Mouse (Mus musculus): ENCODE data around the gene Ndufs3.
A peak's percentile ranks its signal among the peaks of the same experiment; 100 is the strongest.
"Not testable (repeated sequence)": the region's sequence is repeated elsewhere in the genome, so short reads cannot be mapped to it uniquely, and the experiment has no call there.

Gene Ndufs3

DNA sequence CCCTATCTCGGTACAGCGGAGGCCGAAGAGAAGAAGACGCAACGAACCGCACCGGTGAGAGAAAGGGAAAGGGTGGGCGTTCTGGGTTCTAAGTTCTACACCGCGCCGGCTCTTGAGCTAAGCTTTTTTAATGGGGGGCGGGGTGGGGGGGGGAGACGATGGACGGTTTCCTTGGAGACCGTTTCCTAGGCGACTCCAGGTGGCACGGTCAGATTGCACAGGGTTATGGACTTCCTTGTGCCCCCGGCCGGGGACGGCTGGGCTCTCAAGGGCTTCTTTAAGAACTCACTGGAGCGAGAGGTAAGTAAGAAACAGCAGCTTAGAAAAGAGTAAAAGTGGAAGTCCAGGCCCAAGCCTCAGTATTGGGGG lies 213 bp upstream of the Ndufs3 start:
- peak in 1 of 2 experiments; percentile 67 for DNase-seq

DNA sequence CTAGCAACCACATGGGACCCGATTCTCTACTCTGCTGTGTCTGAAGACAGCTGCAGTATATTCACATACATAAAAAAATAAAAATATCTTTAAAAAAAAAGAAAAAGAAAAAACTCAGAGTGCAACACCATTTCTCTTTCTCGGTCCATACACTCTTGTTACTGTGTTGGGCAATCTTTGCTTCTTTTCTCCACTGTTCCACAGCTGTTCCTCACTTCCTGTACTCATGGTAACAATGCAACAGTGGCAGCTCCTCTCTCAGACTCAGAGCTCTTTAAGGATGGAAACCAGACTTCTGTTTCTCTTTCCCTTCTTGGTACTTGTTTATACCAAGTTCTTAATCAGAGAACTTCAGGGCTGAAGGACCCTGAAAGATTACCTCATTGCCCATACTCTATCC lies 1.2 kb downstream of the Ndufs3 start:
- DNase-seq, result no peak

GRCm38 (mm10) chr2:90894299-90894677 lies 10.3 kb downstream of the Ndufs3 start:
- not testable (repeated sequence) for DNase-seq

- DNase-seq, result no peak
These were observed 10.8 kb downstream of the Ndufs3 start for GRCm38 (mm10) chr2:90893673-90894298.

DNA sequence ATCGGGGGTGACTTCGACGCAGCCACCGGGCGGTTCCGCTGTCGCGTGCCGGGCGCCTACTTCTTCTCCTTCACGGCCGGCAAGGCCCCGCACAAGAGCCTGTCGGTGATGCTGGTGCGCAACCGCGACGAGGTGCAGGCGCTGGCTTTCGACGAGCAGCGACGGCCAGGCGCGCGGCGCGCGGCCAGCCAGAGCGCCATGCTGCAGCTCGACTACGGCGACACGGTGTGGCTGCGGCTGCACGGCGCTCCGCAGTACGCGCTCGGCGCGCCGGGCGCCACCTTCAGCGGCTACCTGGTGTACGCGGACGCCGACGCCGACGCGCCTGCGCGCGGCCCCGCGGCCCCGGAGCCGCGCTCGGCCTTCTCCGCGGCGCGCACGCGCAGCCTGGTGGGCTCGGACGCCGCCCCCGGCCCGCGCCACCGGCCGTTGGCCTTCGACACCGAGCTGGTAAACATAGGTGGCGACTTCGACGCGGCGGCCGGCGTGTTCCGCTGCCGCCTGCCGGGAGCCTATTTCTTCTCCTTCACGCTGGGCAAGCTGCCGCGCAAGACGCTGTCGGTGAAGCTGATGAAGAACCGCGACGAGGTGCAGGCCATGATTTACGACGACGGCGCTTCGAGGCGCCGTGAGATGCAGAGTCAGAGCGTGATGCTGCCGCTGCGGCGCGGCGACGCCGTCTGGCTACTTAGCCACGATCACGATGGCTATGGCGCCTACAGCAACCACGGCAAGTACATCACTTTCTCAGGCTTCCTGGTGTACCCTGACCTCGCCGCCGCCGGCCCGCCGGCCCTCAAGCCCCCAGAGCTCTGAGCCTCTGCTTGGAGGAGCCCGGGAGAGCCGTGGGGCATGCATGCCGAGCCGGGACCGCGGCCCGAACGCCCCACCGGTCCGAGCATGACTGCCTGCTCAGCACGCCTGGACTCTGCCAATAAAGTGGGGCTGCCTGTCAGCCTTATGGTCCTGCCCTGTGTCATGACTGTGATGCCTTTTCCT lies 14.8 kb downstream of the Ndufs3 start:
- peak; percentile 68 to 81 for DNase-seq

GRCm38 (mm10) chr2:90887627-90888026 lies 17.0 kb downstream of the Ndufs3 start:
- DNase-seq, result no peak

GRCm38 (mm10) chr2:90886436-90886835 lies 18.2 kb downstream of the Ndufs3 start:
- DNase-seq, result no peak

DNA sequence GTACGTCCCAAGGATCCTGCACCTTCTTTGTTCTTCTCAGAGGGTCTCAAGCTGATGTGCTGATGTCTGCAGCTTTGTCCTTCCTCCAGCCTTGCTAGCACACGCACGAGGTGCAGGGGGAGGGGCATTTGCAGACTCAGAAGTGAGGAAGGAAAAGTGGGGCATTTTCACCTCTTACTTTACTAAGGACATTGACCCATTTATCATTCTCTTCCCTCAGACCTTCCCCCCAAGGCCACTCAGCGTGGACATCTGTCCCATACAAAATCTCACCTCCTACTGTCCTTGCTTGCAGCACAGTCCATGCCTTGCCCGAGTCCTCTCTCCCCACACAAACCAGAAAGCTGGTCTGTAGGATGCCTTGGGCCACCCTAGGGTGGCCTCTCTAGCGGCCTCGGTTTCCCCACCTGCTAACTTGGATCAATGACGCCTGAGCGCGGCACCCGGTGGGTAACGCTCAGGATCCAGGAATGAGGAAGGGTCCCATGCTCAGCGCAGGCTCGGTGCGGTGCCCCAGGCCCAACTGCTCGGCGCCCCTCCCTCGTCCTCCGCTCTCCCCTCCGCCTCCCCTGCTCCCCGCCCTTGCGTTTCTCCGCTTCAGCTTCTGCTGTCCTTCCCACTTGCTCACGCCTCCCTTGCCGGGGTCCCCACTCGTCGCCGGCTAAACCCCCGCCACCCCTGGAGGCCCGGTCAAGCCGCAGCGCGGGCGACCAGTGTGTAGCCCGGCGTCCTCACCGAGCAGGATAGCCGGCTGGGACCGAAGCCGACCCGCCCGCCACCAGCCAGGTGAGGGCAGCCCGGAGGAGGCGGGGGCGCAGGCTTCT lies 19.2 kb downstream of the Ndufs3 start, which contains the start of gene C1qtnf4:
TSS of gene C1qtnf4 (plus strand) at position 643 of the 824 bp plus-strand sequence.
- DNase-seq, result peak; percentile 38 to 52

DNA sequence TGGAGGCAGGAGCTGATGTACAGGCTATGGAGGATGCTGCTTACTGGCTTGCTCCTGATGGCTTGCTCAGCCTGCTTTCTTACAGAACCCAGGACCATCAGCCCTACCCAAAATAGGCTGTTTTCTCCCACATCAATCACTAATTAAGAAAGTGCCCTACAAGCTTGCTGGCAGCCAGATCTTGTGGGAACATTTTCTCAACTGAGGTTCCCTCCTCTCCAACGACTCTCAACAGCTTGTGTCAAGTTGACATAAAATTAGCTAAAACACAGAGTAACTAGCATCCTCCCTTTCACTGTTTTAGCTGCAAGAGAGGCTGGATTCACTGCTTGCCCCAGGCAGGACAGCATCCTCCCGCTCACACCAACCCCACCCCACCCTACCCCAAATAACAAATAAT lies 22.8 kb downstream of the Ndufs3 start:
- no peak for DNase-seq

GRCm38 (mm10) chr2:90880144-90880785 lies 24.4 kb downstream of the Ndufs3 start:
- DNase-seq, result no peak

GRCm38 (mm10) chr2:90879419-90879818 lies 25.2 kb downstream of the Ndufs3 start:
- DNase-seq, result no peak

- DNase-seq, result no peak
These were observed 26.9 kb downstream of the Ndufs3 start for GRCm38 (mm10) chr2:90877584-90878259.

- DNase-seq, result no peak
These were observed 29.4 kb downstream of the Ndufs3 start for GRCm38 (mm10) chr2:90875239-90875638.

GRCm38 (mm10) chr2:90874025-90874424 lies 30.6 kb downstream of the Ndufs3 start:
- DNase-seq, result no peak

DNA sequence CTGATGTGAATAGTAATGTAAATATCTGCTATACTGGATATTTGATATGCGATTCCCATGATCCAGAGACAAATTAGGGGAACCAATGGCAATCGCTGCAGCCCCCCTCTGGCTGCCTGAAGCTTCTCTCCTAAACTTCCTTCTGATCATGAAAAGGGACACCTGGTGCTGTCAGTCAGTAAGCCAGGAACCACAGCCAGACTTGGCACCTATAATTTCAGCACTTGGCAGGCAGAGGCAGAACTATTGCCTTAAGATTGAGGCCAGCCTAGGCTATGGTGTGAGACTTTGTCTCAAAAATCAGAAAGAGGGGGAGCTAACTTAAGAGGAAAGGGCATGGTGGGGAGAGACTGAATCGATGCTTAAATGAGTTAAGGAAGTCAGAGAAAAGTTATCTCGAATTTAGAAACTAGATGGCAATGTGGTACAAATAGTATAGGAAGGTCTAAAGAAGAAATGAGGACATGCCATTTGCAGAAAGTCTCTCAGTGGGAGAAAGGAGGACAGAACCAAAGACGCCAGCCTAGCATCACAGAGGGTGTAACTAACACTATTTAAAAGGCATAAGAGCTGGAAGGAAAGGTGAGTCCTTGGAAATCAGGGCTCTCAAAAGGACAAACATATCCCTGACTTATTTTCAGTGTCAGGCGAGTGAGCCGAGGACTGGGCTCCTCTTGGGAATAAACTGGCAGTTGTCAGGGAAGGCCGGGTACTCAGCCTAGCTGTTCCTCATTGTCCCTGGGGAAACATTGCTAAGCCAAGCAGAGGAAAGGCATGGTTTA lies 33.3 kb downstream of the Ndufs3 start:
- DNase-seq, result no peak

- DNase-seq, result peak in 1 of 2 experiments; percentile 32
These were observed 34.5 kb downstream of the Ndufs3 start for GRCm38 (mm10) chr2:90870136-90870601.

DNA sequence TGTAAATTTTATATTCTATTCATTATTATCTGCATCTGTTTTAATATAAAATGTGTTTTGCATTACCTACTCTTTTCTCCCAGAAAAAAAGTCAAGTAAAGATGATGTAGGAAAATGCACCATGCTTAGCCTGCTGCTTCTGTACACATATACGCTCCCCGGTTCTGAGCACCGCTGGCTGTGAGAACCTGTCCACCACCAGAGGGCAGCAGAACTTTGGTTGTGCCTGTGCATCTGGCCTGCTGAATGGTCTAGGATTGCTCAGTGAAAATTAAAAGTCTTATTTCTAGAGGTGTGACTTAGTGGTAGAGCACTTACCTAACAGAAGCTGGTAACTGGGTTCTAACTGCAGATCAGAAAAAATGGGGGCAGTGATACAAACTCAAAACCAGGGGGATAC lies 38.1 kb downstream of the Ndufs3 start:
- peak; percentile 89 to 90 for DNase-seq

DNA sequence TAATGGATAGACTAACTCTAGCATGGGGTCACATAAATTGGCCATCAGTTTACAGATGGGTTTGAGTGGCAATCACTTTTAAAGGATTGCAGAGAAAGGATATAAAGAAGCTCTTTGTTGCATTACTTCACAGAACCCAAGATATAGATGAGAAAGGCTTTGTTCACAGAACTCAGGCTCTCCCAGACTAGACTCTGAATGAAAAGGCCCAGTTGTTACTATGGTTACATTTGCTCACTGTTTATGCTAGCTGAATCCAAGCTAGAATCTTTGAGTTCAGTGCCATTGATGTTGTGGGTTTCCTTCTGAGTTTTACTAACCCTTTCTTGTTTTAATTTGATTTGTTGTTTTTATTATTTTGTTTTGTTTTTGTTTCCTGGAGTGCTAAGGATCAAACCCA lies 40.4 kb downstream of the Ndufs3 start:
- DNase-seq, result no peak

- no peak for DNase-seq
These were observed 43.1 kb downstream of the Ndufs3 start for GRCm38 (mm10) chr2:90861486-90861885.

GRCm38 (mm10) chr2:90850401-90850800 lies 54.2 kb downstream of the Ndufs3 start:
- no peak for DNase-seq

- DNase-seq, result no peak
These were observed 56.3 kb downstream of the Ndufs3 start for GRCm38 (mm10) chr2:90848331-90848730.
